Mouse (Mus musculus) intestine, postnatal 0 days (tissue): Measurements from ENCODE around the gene Pole4. TPM values are rescaled to one million over a fixed set of nuclear protein-coding genes. Genes with fewer than 3 reads are reported as not detected.

Experiments
- ATAC-seq: fragments of 200-750 bp; cut with Nextera tagmentation; 2 replicates; pipeline ENCODE4 v1.8.0; 2017; ENCODE audit warnings: mild to moderate bottlenecking, moderate TSS enrichment, moderate library complexity
- H3K27ac ChIP-seq: fragments of 300-500 bp; sonication (generic); 2 replicates; pipeline ENCODE4 v1.5.1; 2014; ENCODE audit warnings: mild to moderate bottlenecking, low read depth, low read length, moderate library complexity
- H3K27me3 ChIP-seq: fragments of 300-500 bp; sonication (generic); replicated peaks from 2 replicates; pipeline ENCODE4 v1.6.1; 2014; ENCODE audit warnings: low read length, mixed read lengths; ENCODE audit not compliant: control insufficient read depth, insufficient read depth
- H3K36me3 ChIP-seq: fragments of 300-500 bp; sonication (generic); 2 replicates; pipeline ENCODE4 v1.6.1; 2014; ENCODE audit warnings: mild to moderate bottlenecking, moderate library complexity; ENCODE audit not compliant: control insufficient read depth, insufficient read depth
- H3K4me1 ChIP-seq: fragments of 300-500 bp; sonication (generic); replicated peaks from 2 replicates; pipeline ENCODE4 v1.6.1; 2014; ENCODE audit warnings: antibody characterized with exemption, low read length, mixed read lengths; ENCODE audit not compliant: control insufficient read depth, insufficient read depth
- H3K4me2 ChIP-seq: fragments of 300-500 bp; sonication (generic); replicated peaks from 2 replicates; pipeline ENCODE4 v1.6.1; 2014; ENCODE audit warnings: low read depth, mild to moderate bottlenecking, moderate library complexity
- H3K4me3 ChIP-seq: fragments of 300-500 bp; sonication (generic); 2 replicates; pipeline ENCODE4 v1.5.1; 2014; ENCODE audit warnings: low read depth, low read length
- H3K9ac ChIP-seq: fragments of 300-500 bp; sonication (generic); 2 replicates; pipeline ENCODE4 v1.6.1; 2014; ENCODE audit warnings: mild to moderate bottlenecking, low read depth, low read length
- H3K9me3 ChIP-seq: fragments of 300-500 bp; sonication (generic); 2 replicates; pipeline ENCODE4 v1.6.1; 2016; ENCODE audit warnings: mixed run types; ENCODE audit not compliant: control insufficient read depth
- CTCF ChIP-seq: sonication (generic); IDR thresholded peaks from 2 replicates; pipeline ENCODE4 v1.5.1; 2016; ENCODE audit warnings: low read depth, mild to moderate bottlenecking, control low read depth, antibody characterized with exemption, moderate library complexity
- WGBS: fragments of 180-500 bp; shearing (Covaris S2); extraction: QIAGEN DNeasy Blood & Tissue Kit; methylation state at CpG from one replicate; pipeline ENCODE4 v1.1.7; 2014; 5-methylcytosine and 5-hydroxymethylcytosine counted together
- polyA plus RNA-seq: library from polyadenylated mRNA; unstranded; fragments of >200 nt; fragmentation: Nextera tagmentation; extraction: Ambion mirVana; gene quantifications from 2 replicates; pipeline ENCODE4 v1.2.1, GENCODE M21; 2015

Pole4 gene
- polyA plus RNA-seq, 1 experiment from 2014 or later, result 73.1 TPM

DNA sequence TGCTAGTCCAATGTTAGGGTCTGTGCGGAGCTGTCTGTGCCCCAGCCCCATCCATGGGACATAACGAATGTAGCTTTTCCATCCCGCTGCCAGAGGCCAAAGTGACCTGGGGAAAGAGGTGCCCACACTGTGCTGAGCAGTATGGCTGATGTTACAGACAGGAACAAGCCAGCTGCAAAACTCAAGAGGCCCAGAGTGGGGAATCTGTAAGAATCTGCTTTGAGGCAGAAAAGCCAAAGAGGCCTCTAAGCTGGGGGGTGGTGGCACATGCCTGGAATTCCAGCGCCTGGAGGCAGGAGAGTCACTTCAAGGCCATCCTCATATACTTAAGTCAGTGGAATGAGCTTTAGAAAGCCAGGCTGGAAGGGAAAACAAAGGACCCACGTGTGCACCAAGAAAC is 18.2 kb upstream of the Pole4 start:
- no peak overlapping the region for H3K4me3 ChIP-seq
- 44% methylated on average over 5 of the region's 5 CpGs for WGBS
- no peak overlapping the region for H3K27ac ChIP-seq
- no peak for TF ChIP-seq CTCF
- no peaks in the 10 kb centered on the region for H3K9me3 ChIP-seq
- ATAC-seq, result no peak
- no peak overlapping the region for H3K9ac ChIP-seq
- H3K4me1 ChIP-seq, result no peaks in the 10 kb centered on the region
- H3K36me3 ChIP-seq, result no peaks in the 10 kb centered on the region; the same call in 1 of the 2 replicates
- H3K27me3 ChIP-seq, result no peaks in the 10 kb centered on the region
- no peak overlapping the region for H3K4me2 ChIP-seq

DNA sequence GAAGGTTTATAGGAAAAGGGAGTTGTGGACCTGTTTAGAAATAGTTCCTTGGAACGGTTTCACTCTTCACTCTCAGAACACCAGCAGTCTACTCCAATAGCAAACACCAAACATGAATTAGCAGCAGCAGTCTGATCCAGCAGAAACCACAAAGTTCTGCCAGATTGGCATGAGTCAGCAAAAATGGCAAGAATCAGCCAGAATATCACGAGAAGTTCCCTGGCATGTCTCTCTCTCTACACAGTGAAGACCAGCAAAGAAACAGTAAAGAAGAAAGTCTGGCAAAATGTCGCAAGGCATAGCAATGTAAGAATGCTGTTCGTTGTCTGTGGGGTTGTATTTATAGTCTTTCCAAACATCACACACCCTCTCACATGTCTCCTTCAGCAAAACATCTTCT is 11.0 kb upstream of the Pole4 start:
- no peak overlapping the region for H3K27ac ChIP-seq
- ATAC-seq, result no peak
- H3K9ac ChIP-seq, result no peak overlapping the region
- H3K4me3 ChIP-seq, result no peak overlapping the region
- H3K27me3 ChIP-seq, result no peaks in the 10 kb centered on the region
- H3K36me3 ChIP-seq, result no peaks in the 10 kb centered on the region
- TF ChIP-seq CTCF, result no peak
- no peaks in the 10 kb centered on the region for H3K4me1 ChIP-seq
- H3K9me3 ChIP-seq, result no peaks in the 10 kb centered on the region
- WGBS, result 58% methylated on average over 4 of the region's 4 CpGs
- no peak overlapping the region for H3K4me2 ChIP-seq

DNA sequence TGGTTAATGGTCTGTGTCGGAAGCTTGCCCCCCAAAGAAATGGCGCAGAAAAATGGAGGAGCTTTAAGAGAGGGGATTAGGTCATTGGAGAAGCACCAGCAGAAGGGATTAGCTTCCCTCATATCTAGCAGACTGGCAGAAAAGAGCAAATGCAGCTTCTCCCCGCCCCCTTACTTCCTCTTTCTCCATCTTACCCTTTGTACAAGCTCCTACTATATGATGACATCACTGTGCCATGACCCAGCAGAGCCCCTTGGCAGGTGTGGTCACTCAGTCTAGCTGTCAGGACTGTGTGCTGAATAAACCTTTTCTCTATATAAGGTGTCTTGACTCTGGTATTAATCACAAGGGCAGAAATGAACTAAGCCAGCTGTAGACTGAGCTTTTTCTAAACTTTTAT is 10.5 kb upstream of the Pole4 start:
- no peak overlapping the region for H3K4me2 ChIP-seq
- H3K4me3 ChIP-seq, result no peak overlapping the region
- no peaks in the 10 kb centered on the region for H3K36me3 ChIP-seq
- H3K27ac ChIP-seq, result no peak overlapping the region
- H3K9me3 ChIP-seq, result no peaks in the 10 kb centered on the region
- H3K4me1 ChIP-seq, result no peaks in the 10 kb centered on the region
- H3K27me3 ChIP-seq, result no peaks in the 10 kb centered on the region
- no peak for ATAC-seq
- WGBS, result 86% methylated on average over 3 of the region's 3 CpGs
- no peak overlapping the region for H3K9ac ChIP-seq
- no peak for TF ChIP-seq CTCF

DNA sequence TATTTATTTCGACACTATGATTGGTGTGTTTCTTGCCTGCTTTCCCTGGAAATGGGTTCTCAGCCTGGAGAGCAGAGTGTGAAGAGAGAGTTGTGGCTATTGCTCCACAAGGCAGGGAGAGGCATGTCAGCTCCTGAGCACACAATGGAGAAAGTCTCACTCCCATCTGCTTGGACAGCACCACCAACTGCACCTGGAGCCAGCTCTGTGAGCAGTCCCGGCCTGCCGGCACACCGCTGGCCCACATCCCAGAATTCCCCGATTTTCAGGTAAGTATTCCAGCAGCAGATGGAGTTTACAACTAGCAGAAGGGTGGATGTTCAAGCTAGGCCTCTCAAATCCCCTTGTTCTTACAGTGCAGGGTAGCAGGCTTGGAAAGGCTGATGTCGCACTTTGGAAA is 10.1 kb upstream of the Pole4 start:
- H3K36me3 ChIP-seq, result no peaks in the 10 kb centered on the region
- no peaks in the 10 kb centered on the region for H3K9me3 ChIP-seq
- H3K27me3 ChIP-seq, result no peaks in the 10 kb centered on the region
- no peak overlapping the region for H3K4me3 ChIP-seq
- no peak for ATAC-seq
- H3K27ac ChIP-seq, result no peak overlapping the region
- 84% methylated on average over 6 of the region's 6 CpGs for WGBS
- no peak for TF ChIP-seq CTCF
- no peaks in the 10 kb centered on the region for H3K4me1 ChIP-seq
- no peak overlapping the region for H3K9ac ChIP-seq
- no peak overlapping the region for H3K4me2 ChIP-seq

DNA sequence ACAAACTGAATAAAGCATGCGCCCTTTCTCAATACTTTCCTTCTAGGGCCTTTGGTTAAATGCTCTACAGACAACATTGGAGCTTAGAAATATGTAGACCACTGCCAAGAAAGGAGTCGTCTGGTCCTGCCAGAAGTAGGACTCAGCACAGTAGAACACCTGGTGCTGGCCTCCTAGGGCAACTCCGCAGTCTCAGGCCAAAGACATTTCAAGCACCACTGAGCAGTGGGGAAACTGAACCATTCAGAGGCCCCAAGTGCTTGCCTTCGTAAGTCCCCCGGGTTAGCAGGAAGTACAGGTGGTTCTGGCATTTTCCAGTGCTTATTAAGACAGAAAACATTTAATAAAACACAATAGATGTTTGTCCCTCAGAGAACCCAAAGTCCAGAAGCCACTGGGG is 9.7 kb upstream of the Pole4 start:
- Histone ChIP-seq H3K4me3 (no peak overlapping the region), H3K27me3 (no peaks in the 10 kb centered on the region), H3K9ac (no peak overlapping the region), H3K4me1 (no peaks in the 10 kb centered on the region), H3K4me2 (no peak overlapping the region), H3K27ac (no peak overlapping the region), H3K9me3 (no peaks in the 10 kb centered on the region), H3K36me3 (no peaks in the 10 kb centered on the region)
- 0 out of 2 replicates have a peak, but pooled peaks have one; percentile 7 for ATAC-seq
- 81% methylated on average over 5 of the region's 5 CpGs for WGBS
- no peak for TF ChIP-seq CTCF

DNA sequence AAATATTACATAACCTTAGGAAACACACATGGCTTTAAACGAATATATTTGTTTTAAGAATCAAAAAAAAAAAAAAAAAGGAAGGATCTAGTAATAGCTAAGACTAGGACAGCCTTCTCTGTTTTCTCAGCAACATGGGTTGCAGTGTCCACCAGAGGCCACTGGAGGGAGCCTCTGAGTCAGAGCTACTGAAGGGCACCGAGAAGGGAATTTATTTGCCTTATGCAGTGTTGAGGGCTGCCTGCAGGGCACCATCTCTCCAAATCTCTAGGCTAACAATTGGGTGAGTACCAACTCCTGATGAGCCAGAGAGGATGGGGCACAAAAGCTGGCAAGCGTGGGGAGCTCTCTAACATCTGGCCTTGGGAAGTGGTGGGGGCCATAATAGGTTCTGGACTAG is 9.1 kb upstream of the Pole4 start:
- Histone ChIP-seq H3K27me3 (no peaks in the 10 kb centered on the region), H3K9ac (no peak overlapping the region), H3K9me3 (no peaks in the 10 kb centered on the region), H3K4me1 (no peaks in the 10 kb centered on the region), H3K27ac (no peak overlapping the region), H3K4me2 (no peak overlapping the region), H3K36me3 (no peaks in the 10 kb centered on the region), H3K4me3 (no peak overlapping the region)
- ATAC-seq, result peak; percentile 59
- WGBS, result 19% methylated on average over 3 of the region's 3 CpGs
- TF ChIP-seq CTCF, result peak; percentile 93

DNA sequence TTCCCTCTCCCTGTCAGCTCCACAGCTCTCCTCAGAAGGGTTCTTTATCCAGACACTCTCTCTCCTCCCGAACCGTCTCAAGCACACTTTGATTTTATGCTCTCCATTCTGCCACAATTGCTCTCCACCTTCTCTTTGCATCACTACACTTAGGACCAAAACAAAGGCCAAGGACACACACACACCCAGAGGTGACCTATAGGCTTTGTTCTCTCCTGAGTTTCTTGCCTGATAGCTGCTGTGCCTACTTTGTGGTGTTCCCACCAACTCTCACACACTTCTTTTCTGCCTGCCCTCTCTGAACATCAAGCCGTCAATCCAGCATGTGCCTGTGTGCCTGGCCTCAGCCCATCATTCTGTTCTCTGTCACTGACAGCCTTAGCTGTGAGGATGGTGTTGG is 2.6 kb upstream of the Pole4 start:
- Histone ChIP-seq H3K4me3 (no peak overlapping the region), H3K27ac (no peak overlapping the region), H3K4me2 (no peak overlapping the region), H3K9me3 (no peaks in the 10 kb centered on the region), H3K36me3 (no peaks in the 10 kb centered on the region), H3K4me1 (no peaks in the 10 kb centered on the region), H3K27me3 (no peaks in the 10 kb centered on the region), H3K9ac (no peak overlapping the region)
- TF ChIP-seq CTCF, result no peak
- no peak for ATAC-seq
- 82% methylated on average over 3 of the region's 3 CpGs for WGBS
